Mouse (Mus musculus): ENCODE measurements around the gene Gm49361.
A peak's percentile ranks its signal among the peaks of the same experiment; 100 is the strongest.
"Not testable (repeated sequence)": the region's sequence is repeated elsewhere in the genome, so short reads cannot be mapped to it uniquely, and the experiment has no call there.

Gm49361 gene

DNA sequence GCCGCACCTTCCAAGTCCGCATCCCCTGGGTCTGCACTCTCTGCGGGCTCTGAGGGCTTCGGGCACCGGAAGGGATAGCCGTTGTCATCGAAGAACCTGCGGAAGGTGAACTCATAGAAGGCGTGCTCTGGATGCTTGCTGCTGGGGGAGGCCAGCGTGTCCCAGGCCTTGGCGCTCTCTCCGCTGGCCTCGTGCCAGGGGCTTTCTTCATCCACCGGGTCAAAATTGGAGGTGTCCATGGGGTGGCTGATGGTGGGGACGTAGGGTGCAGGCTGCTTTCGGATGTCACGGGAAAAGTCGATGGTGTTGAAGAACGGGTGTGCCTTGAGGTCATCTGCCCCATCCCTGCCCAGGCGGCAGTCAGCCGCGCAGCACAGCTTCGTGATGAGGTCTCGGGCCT lies 54.6 kb downstream of the Gm49361 start:
- no peak for DNase-seq (ENCODE audit: low read depth, low spot score)

GRCm38 (mm10) chr14:57690681-57691080 lies 55.2 kb downstream of the Gm49361 start:
- no peak for DNase-seq (ENCODE audit: low read depth, low spot score)

- not testable (repeated sequence) for DNase-seq (ENCODE audit: low read depth, low spot score)
Observed at GRCm38 (mm10) chr14:57688066-57688465, 57.8 kb downstream of the Gm49361 start.

DNA sequence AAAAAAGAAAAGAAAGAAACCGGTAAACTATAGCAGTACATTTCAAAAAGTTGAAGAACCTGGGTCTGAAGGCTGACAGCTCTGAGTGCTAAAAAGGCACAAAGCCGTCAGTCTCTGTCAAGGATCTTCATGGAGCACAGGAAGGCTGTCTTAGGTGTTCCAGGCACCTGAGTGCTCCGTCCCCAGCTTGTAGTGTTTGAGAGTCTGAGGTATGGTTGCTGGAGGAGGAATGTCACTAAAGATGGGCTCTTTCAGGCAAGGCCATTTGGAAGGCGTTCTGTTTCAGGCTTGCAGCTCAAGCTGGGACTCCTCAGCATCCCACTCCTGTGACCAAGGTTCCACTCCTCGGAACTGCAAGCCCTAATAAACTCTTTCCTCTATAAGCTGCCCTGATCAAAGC lies 58.5 kb downstream of the Gm49361 start:
- no peak for DNase-seq (ENCODE audit: low read depth, low spot score)

DNA sequence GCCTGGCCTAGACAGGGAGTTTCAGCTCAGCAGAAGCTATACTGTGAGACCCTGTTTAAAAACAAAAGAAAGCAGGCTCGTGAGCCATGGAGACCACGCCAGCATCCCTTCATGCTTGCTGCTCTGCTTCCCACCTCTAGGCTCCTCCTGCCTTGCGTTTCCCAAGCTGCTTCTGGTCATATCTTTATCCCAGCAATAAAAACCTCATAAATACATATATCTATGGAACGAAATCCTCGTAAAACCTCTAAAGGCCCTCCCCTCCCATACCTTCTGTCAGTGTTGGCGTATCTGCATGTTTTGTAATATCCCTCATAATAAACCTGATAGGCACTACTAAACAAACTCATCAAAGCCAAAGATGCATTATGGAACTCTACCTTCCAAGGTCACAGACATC lies 59.3 kb downstream of the Gm49361 start:
- DNase-seq (ENCODE audit: low read depth, low spot score) = no peak

- no peak for DNase-seq (ENCODE audit: low read depth, low spot score)
Observed at GRCm38 (mm10) chr14:57684579-57684978, 61.3 kb downstream of the Gm49361 start.

DNA sequence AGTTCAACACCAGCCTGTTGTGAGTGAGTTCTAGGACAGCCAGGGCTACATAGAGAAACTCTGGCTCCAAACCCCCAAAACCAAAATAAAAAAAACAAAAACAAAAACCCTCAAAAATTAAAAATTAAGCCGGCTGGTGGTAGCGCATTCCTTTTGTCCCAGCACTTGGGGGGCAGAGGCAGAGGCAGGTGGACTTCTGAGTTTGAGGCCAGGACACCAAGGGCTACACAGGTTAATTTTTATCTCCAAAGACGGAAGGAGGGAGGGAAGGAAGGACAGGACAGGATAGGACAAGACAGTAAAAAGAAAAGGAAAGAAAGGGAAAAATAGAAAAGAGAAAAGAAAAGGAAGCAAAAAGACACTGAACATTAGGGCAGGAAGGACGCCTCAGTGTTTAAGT lies 63.2 kb downstream of the Gm49361 start:
- DNase-seq (ENCODE audit: low read depth, low spot score) = no peak

GRCm38 (mm10) chr14:57679958-57680535 lies 65.9 kb downstream of the Gm49361 start:
- peak; percentile 69 for DNase-seq (ENCODE audit: low read depth, low spot score)

GRCm38 (mm10) chr14:57679523-57679922 lies 66.4 kb downstream of the Gm49361 start:
- no peak for DNase-seq (ENCODE audit: low read depth, low spot score)

DNA sequence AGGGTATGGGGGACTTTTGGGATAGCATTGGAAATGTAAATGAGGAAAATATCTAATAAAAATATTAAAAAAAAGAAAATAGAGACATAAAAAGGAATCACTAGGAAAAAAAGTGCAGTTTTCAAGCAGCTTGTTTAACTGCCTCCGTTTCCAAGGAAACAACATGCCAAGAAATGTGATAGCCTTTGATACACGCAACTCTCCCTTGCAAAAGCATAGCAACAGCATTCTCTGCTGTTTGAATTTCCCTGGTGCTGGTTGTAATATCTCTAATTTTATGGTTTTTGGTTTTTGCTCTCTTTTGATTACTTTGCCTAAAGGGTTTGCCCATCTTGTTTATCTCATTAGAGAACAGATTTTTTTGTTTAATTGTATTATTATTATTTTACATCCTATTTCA lies 70.4 kb downstream of the Gm49361 start:
- no peak for DNase-seq (ENCODE audit: low read depth, low spot score)

- no peak for DNase-seq (ENCODE audit: low read depth, low spot score)
Observed at GRCm38 (mm10) chr14:57665628-57665950, 80.3 kb downstream of the Gm49361 start.

- peak; percentile 51 for DNase-seq (ENCODE audit: low read depth, low spot score)
Observed at GRCm38 (mm10) chr14:57664822-57665627, 80.9 kb downstream of the Gm49361 start, which contains the start of gene Xpo4. Gene Xpo4 (minus strand): TSS chr14:57665430.

DNA sequence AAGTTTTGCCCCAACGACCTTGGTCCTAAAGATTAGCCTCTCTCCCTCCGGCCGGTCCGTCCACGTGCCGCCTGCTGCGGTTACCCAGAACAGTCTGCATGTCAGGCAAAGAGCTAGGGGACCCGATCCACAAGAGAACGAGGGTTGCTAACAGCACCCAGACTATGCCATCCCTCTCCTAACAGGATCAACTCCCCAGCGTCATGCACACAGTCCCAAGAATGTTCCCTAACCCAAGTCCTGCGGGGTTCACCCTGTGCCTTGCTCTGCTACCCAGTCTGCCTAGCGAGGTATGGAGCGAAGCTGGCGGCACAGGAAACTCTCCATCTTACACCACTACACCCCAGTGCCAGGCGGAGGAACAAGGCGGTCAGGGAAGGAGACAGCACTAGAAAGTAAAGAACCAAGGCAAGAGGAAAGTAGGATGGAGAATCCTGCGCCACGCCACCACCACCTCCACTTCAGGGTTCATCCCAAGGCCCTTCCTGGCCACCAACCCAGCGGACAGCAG lies 81.5 kb downstream of the Gm49361 start:
- no peak for DNase-seq (ENCODE audit: low read depth, low spot score)

GRCm38 (mm10) chr14:57663630-57664029 lies 82.3 kb downstream of the Gm49361 start:
- DNase-seq (ENCODE audit: low read depth, low spot score) = no peak

- DNase-seq (ENCODE audit: low read depth, low spot score) = no peak
Observed at GRCm38 (mm10) chr14:57658301-57658700, 87.6 kb downstream of the Gm49361 start.

DNA sequence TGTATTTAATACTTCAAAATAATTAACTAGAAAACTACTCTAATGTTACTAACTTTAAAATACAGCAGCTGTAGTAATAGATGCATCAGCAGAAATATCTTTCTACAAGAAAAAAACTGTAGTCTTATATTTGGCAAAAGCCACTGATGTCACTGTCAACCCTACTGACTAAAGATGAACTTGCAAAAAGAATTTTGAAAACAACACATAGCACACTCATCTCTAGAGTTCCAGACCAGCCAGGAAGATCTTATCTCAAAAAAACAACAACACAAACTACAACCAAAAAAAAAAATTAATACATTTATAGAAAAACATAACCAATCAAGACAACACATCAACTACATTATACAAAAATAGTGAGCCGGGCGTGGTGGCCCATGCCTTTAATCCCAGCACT lies 88.4 kb downstream of the Gm49361 start:
- DNase-seq (ENCODE audit: low read depth, low spot score) = no peak

GRCm38 (mm10) chr14:57656519-57656918 lies 89.4 kb downstream of the Gm49361 start:
- DNase-seq (ENCODE audit: low read depth, low spot score) = not testable (repeated sequence)

DNA sequence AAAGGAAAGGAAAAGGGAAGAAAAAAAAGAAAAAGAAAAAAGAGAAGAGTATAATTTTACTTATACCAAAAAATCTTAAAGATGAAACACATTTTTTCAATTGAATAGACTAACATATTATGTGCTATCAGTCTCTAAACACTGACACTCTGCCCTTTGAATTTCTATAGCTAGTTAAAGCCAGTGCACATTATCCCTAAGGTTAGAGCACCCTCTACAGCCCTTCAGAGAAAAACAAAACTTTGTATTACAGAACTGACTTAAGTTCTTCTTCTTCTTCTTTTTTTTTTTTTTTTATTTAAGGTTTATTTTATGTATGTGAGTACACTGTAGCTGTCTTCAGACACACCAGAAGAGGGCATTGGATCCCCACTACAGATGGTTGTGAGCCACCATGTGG lies 96.4 kb downstream of the Gm49361 start:
- DNase-seq (ENCODE audit: low read depth, low spot score) = no peak

- no peak for DNase-seq (ENCODE audit: low read depth, low spot score)
Observed at GRCm38 (mm10) chr14:57646155-57646554, 99.7 kb downstream of the Gm49361 start.

DNA sequence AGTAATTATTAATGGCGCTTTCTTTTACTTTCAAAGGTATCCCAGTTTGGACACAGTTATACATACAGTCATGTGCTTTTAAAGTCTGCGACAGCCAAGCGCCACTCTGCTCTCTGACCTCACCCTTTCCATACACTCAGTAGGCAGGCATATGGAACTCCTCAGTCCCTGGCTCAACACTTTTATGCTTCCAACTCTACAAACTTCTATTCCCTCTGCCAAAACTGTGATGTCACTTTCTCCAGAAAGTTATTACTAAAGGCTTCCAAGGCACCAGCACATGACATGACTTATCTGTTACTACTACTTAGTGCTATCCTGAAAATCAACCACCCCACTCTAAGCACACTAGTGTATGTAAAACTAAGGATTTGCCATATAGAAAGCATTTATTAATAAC lies 106.8 kb downstream of the Gm49361 start:
- no peak for DNase-seq (ENCODE audit: low read depth, low spot score)

- DNase-seq (ENCODE audit: low read depth, low spot score) = no peak
Observed at GRCm38 (mm10) chr14:57634141-57634540, 111.8 kb downstream of the Gm49361 start.

- no peak for DNase-seq (ENCODE audit: low read depth, low spot score)
Observed at GRCm38 (mm10) chr14:57629595-57629994, 116.3 kb downstream of the Gm49361 start.

DNA sequence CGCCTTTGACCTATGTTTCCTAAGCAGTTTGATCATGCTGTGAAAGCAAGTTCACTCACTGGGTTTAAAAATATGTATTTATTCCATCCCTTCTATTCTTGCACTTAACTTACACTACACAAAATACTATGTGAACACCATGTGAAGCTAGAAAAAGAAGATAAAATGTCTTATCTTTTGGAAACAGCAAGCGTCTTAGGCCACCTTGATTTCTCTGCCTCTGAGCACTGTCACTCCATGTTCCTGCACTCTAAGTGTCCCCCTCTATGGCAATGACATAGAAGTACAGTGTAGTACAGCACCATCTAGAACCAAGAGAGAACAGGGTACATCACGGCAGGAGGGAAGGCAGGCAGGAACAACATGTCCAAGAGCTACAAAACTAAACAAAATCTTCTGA lies 123.0 kb downstream of the Gm49361 start:
- no peak for DNase-seq (ENCODE audit: low read depth, low spot score)
